8 mouse cellular contexts compared by ENCODE assay signal in genomic region chr19:60890391-60891122, GRCm38 (mm10). TPM values are rescaled to one million over a fixed set of nuclear protein-coding genes. Genes with fewer than 3 reads are reported as not detected.
DNase-seq lines count a peak whose midpoint lies in the region; ATAC-seq lines count a peak whose summit lies in the region.

No protein-coding gene starts in this region.

- under 1% methylated on average over 39 of the region's 41 CpGs for WGBS in forebrain, embryonic 15.5 days
- WGBS in hindbrain, embryonic 12.5 days: 1% methylated on average over 39 of the region's 41 CpGs
- WGBS in macrophage (ENCODE audit: missing documents): under 1% methylated on average over 41 of the region's 41 CpGs
- under 1% methylated on average over 41 of the region's 41 CpGs for WGBS in stomach, embryonic 16.5 days

- H3K27ac ChIP-seq in forebrain, embryonic 15.5 days (replicated peaks): peak overlapping the region; percentile 98
- H3K27ac ChIP-seq in hindbrain, embryonic 12.5 days: peak overlapping the region; percentile 90
- H3K27ac ChIP-seq in macrophage: no peak overlapping the region
- peak overlapping the region; percentile 84 for H3K27ac ChIP-seq in stomach, embryonic 16.5 days (ENCODE audit: low read length)

- H3K4me3 ChIP-seq in forebrain, embryonic 15.5 days: peak overlapping the region; percentile 93
- H3K4me3 ChIP-seq in hindbrain, embryonic 12.5 days: peak overlapping the region; percentile 58
- peak overlapping the region; percentile 48 for H3K4me3 ChIP-seq in macrophage (ENCODE audit: inconsistent target)
- H3K4me3 ChIP-seq in stomach, embryonic 16.5 days (replicated peaks; ENCODE audit: low read length): peak overlapping the region; percentile 65

- H3K27me3 ChIP-seq in forebrain, embryonic 15.5 days: no peaks in the 10 kb centered on the region
- no peaks in the 10 kb centered on the region for H3K27me3 ChIP-seq in hindbrain, embryonic 12.5 days
- H3K27me3 ChIP-seq in stomach, embryonic 16.5 days (ENCODE audit: control insufficient read depth, insufficient read depth, low read length): no peaks in the 10 kb centered on the region

- peak overlapping the region; percentile 74 for H3K9ac ChIP-seq in forebrain, embryonic 15.5 days (replicated peaks)
- peak overlapping the region; percentile 61 for H3K9ac ChIP-seq in hindbrain, embryonic 12.5 days
- peak overlapping the region; percentile 65 for H3K9ac ChIP-seq in stomach, embryonic 16.5 days (ENCODE audit: low read length)

- H3K4me2 ChIP-seq in forebrain, embryonic 15.5 days (replicated peaks): peak overlapping the region; percentile 64
- H3K4me2 ChIP-seq in hindbrain, embryonic 12.5 days (replicated peaks): peak overlapping the region; percentile 54
- H3K4me2 ChIP-seq in stomach, embryonic 16.5 days (ENCODE audit: low read depth, low read length): peak overlapping the region; percentile 71

- peaks cover 27% of the 10 kb centered on the region for H3K4me1 ChIP-seq in forebrain, embryonic 15.5 days
- peaks cover 14% of the 10 kb centered on the region for H3K4me1 ChIP-seq in hindbrain, embryonic 12.5 days
- H3K4me1 ChIP-seq in stomach, embryonic 16.5 days (ENCODE audit: control insufficient read depth, insufficient read depth, low read length): peaks cover 5% of the 10 kb centered on the region; the same call in 1 of the 2 replicates

- H3K79me2 ChIP-seq in macrophage (ENCODE audit: inconsistent target): no peaks in the 10 kb centered on the region; the same call in 1 of the 2 replicates

- no peaks in the 10 kb centered on the region for H3K36me3 ChIP-seq in forebrain, embryonic 15.5 days
- no peaks in the 10 kb centered on the region for H3K36me3 ChIP-seq in hindbrain, embryonic 12.5 days
- H3K36me3 ChIP-seq in macrophage (ENCODE audit: inconsistent target): no peaks in the 10 kb centered on the region
- H3K36me3 ChIP-seq in stomach, embryonic 16.5 days (ENCODE audit: control insufficient read depth, insufficient read depth, low read length): no peaks in the 10 kb centered on the region

- no peaks in the 10 kb centered on the region for H3K9me3 ChIP-seq in forebrain, embryonic 15.5 days
- no peaks in the 10 kb centered on the region for H3K9me3 ChIP-seq in hindbrain, embryonic 12.5 days (replicated peaks)
- H3K9me3 ChIP-seq in stomach, embryonic 16.5 days (replicated peaks; ENCODE audit: control insufficient read depth, low read length): no peaks in the 10 kb centered on the region

- peak; percentile 13; the same call in 1 of the 2 replicates for ATAC-seq in cerebellum, adult (ENCODE audit: insufficient number of reproducible peaks, low FRiP score, low TSS enrichment)
- ATAC-seq in forebrain, embryonic 15.5 days (replicated peaks): peak; percentile 75
- ATAC-seq in hindbrain, embryonic 12.5 days (ENCODE audit: low FRiP score): peak; percentile 57
- peak; percentile 4; the same call in 1 of the 2 replicates for ATAC-seq in stomach, embryonic 16.5 days (ENCODE audit: insufficient read depth, low FRiP score)

- DNase-seq in cerebellum, adult 11 months: no peak
- peak; percentile 49 to 80 for DNase-seq in spleen, postnatal 4 days (ENCODE audit: low spot score in 2 of 2)
- DNase-seq in spleen, postnatal 36 days (ENCODE audit: low spot score in 2 of 2): no peak

RNA-seq across cellular contexts. Expression of gene Grk5, which starts 1.0 kb away (rescaled TPM):
- polyA plus RNA-seq in forebrain, embryonic 15.5 days (2015; fragmentation: Nextera tagmentation; extraction: Ambion mirVana): 2.1 and 2.7 TPM in 2 replicates
- 2.6 and 3.9 TPM in 2 replicates for polyA plus RNA-seq in hindbrain, embryonic 12.5 days (2016; fragmentation: Nextera tagmentation; extraction: Ambion mirVana)
- 10 to 100 TPM in 24 of 26 experiments, 1 to 10 TPM in 2; 6.9 to 60.6 (median 18.6) TPM for total RNA-seq in macrophage (2018; cell fraction: chromatin; rRNA removed)
- 1 to 10 TPM; 3.2 to 5.2 (median 4.0) TPM for total RNA-seq in macrophage (2018; cell fraction: cytosol; rRNA removed)
- 10 to 100 TPM in 12 of 26 experiments, 1 to 10 TPM in 14; 5.0 to 21.5 (median 9.8) TPM for total RNA-seq in macrophage (2018; cell fraction: nucleus; rRNA removed)
- polyA plus RNA-seq in macrophage (2018): 3.2 to 4.0 TPM (median 3.6 TPM) in 3 replicates
- polyA plus RNA-seq in stomach, embryonic 16.5 days (2015; fragmentation: Nextera tagmentation; extraction: Ambion mirVana): 2.5 and 3.4 TPM in 2 replicates

RNA-seq across cellular contexts. Expression of gene Prdx3, which starts 16.2 kb away (rescaled TPM):
- 71.1 and 72.9 TPM in 2 replicates for polyA plus RNA-seq in forebrain, embryonic 15.5 days (2015; fragmentation: Nextera tagmentation; extraction: Ambion mirVana)
- polyA plus RNA-seq in hindbrain, embryonic 12.5 days (2016; fragmentation: Nextera tagmentation; extraction: Ambion mirVana): 94.0 TPM in 2 replicates
- total RNA-seq in macrophage (2018; cell fraction: chromatin; rRNA removed): 10 to 100 TPM in 1 of 26 experiments, 1 to 10 TPM in 24, not detected in 1; 1.2 to 13.2 (median 4.0) TPM
- 10 to 100 TPM; 45.4 to 65.9 (median 57.0) TPM for total RNA-seq in macrophage (2018; cell fraction: cytosol; rRNA removed)
- total RNA-seq in macrophage (2018; cell fraction: nucleus; rRNA removed): 10 to 100 TPM in 18 of 26 experiments, 1 to 10 TPM in 8; 4.4 to 28.7 (median 13.2) TPM
- polyA plus RNA-seq in macrophage (2018): 45.1 to 93.5 TPM (median 65.5 TPM) in 3 replicates
- 119 and 126 TPM in 2 replicates for polyA plus RNA-seq in stomach, embryonic 16.5 days (2015; fragmentation: Nextera tagmentation; extraction: Ambion mirVana)

RNA-seq across cellular contexts. Expression of gene Sfxn4, which starts 29.3 kb away (rescaled TPM):
- 10.2 and 10.6 TPM in 2 replicates for polyA plus RNA-seq in forebrain, embryonic 15.5 days (2015; fragmentation: Nextera tagmentation; extraction: Ambion mirVana)
- polyA plus RNA-seq in hindbrain, embryonic 12.5 days (2016; fragmentation: Nextera tagmentation; extraction: Ambion mirVana): 14.2 and 15.3 TPM in 2 replicates
- 10 to 100 TPM in 13 of 26 experiments, 1 to 10 TPM in 12, under 1 TPM in 1; 0.60 to 15.2 (median 10.5) TPM for total RNA-seq in macrophage (2018; cell fraction: chromatin; rRNA removed)
- 1 to 10 TPM in 25 of 26 experiments, under 1 TPM in 1; 0.94 to 2.5 (median 1.7) TPM for total RNA-seq in macrophage (2018; cell fraction: cytosol; rRNA removed)
- total RNA-seq in macrophage (2018; cell fraction: nucleus; rRNA removed): 10 to 100 TPM in 4 of 26 experiments, 1 to 10 TPM in 22; 1.5 to 12.5 (median 7.6) TPM
- 1.7 to 2.2 TPM (median 2.1 TPM) in 3 replicates for polyA plus RNA-seq in macrophage (2018)
- 5.5 and 5.7 TPM in 2 replicates for polyA plus RNA-seq in stomach, embryonic 16.5 days (2015; fragmentation: Nextera tagmentation; extraction: Ambion mirVana)

Comparison
In these comparisons a context has a peak if more than half of its experiments do, and no peak if none do; other contexts are left out.
1. DNase-seq: peak in spleen, postnatal 4 days (2 of 2); none in cerebellum, adult 11 months (single experiment) and spleen, postnatal 36 days (0 of 2).
2. ATAC-seq: peak in every context shown above with its lines; median percentile 75 in forebrain, embryonic 15.5 days; 57 in hindbrain, embryonic 12.5 days; 13 in cerebellum, adult; 4 in stomach, embryonic 16.5 days.
3. Peak in every context shown above with its lines, with median percentiles within 50 percentile points of each other: H3K4me2 ChIP-seq, H3K4me3 ChIP-seq and H3K9ac ChIP-seq.